ENCODE assay signal across 22 mouse cellular contexts in genomic region chr12:29570351-29570750, GRCm38 (mm10). TPM values are rescaled to one million over a fixed set of nuclear protein-coding genes. Genes with fewer than 3 reads are reported as not detected.
"Had no signal": no experiment of that assay in that cellular context is flagged by ENCODE, and none has a peak within 500 bp of the region (broad histone marks: within the 10 kb centered on the region; RNA-seq: fewer than 3 reads in every experiment).

No protein-coding gene starts in this region.

- H3K4me2 ChIP-seq: lung, embryonic 15.5 days; midbrain, embryonic 11.5 days; midbrain, embryonic 13.5 days; midbrain, embryonic 15.5 days; neural tube, embryonic 12.5 days had no signal

- H3K9ac ChIP-seq: lung, embryonic 15.5 days; midbrain, embryonic 13.5 days; midbrain, embryonic 15.5 days; neural tube, embryonic 12.5 days had no signal

- H3K4me3 ChIP-seq: lung, embryonic 15.5 days; megakaryocyte, embryonic 14.5 days; midbrain, embryonic 13.5 days; midbrain, embryonic 15.5 days; neural tube, embryonic 12.5 days had no signal

- H3K27ac ChIP-seq: lung, embryonic 15.5 days; macrophage; midbrain, embryonic 13.5 days; midbrain, embryonic 15.5 days; neural tube, embryonic 12.5 days had no signal

- H3K9me3 ChIP-seq: lung, embryonic 15.5 days; midbrain, embryonic 13.5 days; midbrain, embryonic 15.5 days; neural tube, embryonic 12.5 days had no signal

- ATAC-seq: lung, postnatal 0 days; midbrain, embryonic 13.5 days; midbrain, embryonic 15.5 days had no signal

- DNase-seq: lung, adult 2 months; lung, postnatal 14 days; lung, postnatal 36 days; retina, postnatal 1 day; right cerebral cortex, adult 18-20 months; right cerebral cortex, postnatal 25 days; right cerebral cortex, postnatal 4 days; spleen, adult 18-20 months; thymus, adult 18-20 months; thymus, postnatal 14 days; thymus, postnatal 36 days had no signal

- H3K4me1 ChIP-seq: lung, embryonic 15.5 days; midbrain, embryonic 13.5 days; midbrain, embryonic 15.5 days; neural tube, embryonic 12.5 days had no signal

- H3K36me3 ChIP-seq: lung, embryonic 15.5 days; neural tube, embryonic 12.5 days had no signal

- H3K27me3 ChIP-seq: lung, embryonic 15.5 days; megakaryocyte, embryonic 14.5 days; midbrain, embryonic 13.5 days; midbrain, embryonic 15.5 days; neural tube, embryonic 12.5 days had no signal

RNA-seq across cellular contexts. Expression of gene Myt1l, which starts 42.2 kb away (rescaled TPM):
- total RNA-seq: megakaryocyte progenitor cell, adult 5-6 weeks; monocyte, adult 5-6 weeks; neutrophil, adult 5-6 weeks had no signal
- polyA plus RNA-seq: lung, adult 2 months; lung, postnatal 0 days; macrophage had no signal
